In genomic region chr6:116628539-116629171, GRCm38 (mm10) we compare ENCODE assay signal across 8 mouse cellular contexts. TPM values are rescaled to one million over a fixed set of nuclear protein-coding genes. Genes with fewer than 3 reads are reported as not detected.
DNase-seq lines count a peak whose midpoint lies in the region; ATAC-seq lines count a peak whose summit lies in the region.

Gene Zfp422 (minus strand): TSS chr6:116628999.

- peak within 1 kb of the TSS; percentile 86 for H3K27ac ChIP-seq in embryonic facial prominence, embryonic 12.5 days
- H3K27ac ChIP-seq in heart, embryonic 10.5 days = peak within 1 kb of the TSS; percentile 100
- peak within 1 kb of the TSS; percentile 68 for H3K27ac ChIP-seq in kidney, embryonic 14.5 days (ENCODE audit: low read depth, low read length)
- peak within 1 kb of the TSS; percentile 72 for H3K27ac ChIP-seq in liver, embryonic 11.5 days (ENCODE audit: low read depth, low read length)
- H3K27ac ChIP-seq in stomach, embryonic 16.5 days (ENCODE audit: low read length) = peak within 1 kb of the TSS; percentile 79

- peak; percentile 88 for DNase-seq in A20 (ENCODE audit: low read depth, low spot score)
- peak; percentile 70 to 82 for DNase-seq in adrenal gland, postnatal 36 days
- DNase-seq in heart, embryonic 10.5 days (ENCODE audit: low spot score) = peak; percentile 81
- peak; percentile 80 for DNase-seq in liver, embryonic 11.5 days (ENCODE audit: low spot score)
- peak; percentile 53 to 60 for DNase-seq in natural killer cell, adult 2 months (ENCODE audit: low spot score in 2 of 2)

- no peaks in the 10 kb centered on the region for H3K27me3 ChIP-seq in embryonic facial prominence, embryonic 12.5 days
- H3K27me3 ChIP-seq in heart, embryonic 10.5 days (ENCODE audit: insufficient read depth, poor library complexity, severe bottlenecking) = no peaks in the 10 kb centered on the region
- H3K27me3 ChIP-seq in kidney, embryonic 14.5 days (ENCODE audit: control insufficient read depth, insufficient read depth, low read length) = no peaks in the 10 kb centered on the region
- H3K27me3 ChIP-seq in liver, embryonic 11.5 days (replicated peaks; ENCODE audit: control insufficient read depth, insufficient read depth, low read length) = no peaks in the 10 kb centered on the region
- no peaks in the 10 kb centered on the region for H3K27me3 ChIP-seq in stomach, embryonic 16.5 days (ENCODE audit: control insufficient read depth, insufficient read depth, low read length)

- H3K4me2 ChIP-seq in embryonic facial prominence, embryonic 12.5 days (replicated peaks) = peak within 1 kb of the TSS; percentile 63
- H3K4me2 ChIP-seq in kidney, embryonic 14.5 days (replicated peaks; ENCODE audit: low read depth, low read length) = peak within 1 kb of the TSS; percentile 76
- peak within 1 kb of the TSS; percentile 76 for H3K4me2 ChIP-seq in liver, embryonic 11.5 days
- H3K4me2 ChIP-seq in stomach, embryonic 16.5 days (ENCODE audit: low read depth, low read length) = peak within 1 kb of the TSS; percentile 56

- WGBS in embryonic facial prominence, embryonic 12.5 days = under 1% methylated on average over 56 of the region's 56 CpGs
- WGBS in heart, embryonic 10.5 days = under 1% methylated on average over 56 of the region's 56 CpGs
- WGBS in kidney, embryonic 14.5 days = 1% methylated on average over 56 of the region's 56 CpGs
- under 1% methylated on average over 55 of the region's 56 CpGs for WGBS in liver, embryonic 11.5 days
- WGBS in stomach, embryonic 16.5 days = under 1% methylated on average over 56 of the region's 56 CpGs

- peak within 1 kb of the TSS; percentile 81 for H3K4me3 ChIP-seq in embryonic facial prominence, embryonic 12.5 days
- H3K4me3 ChIP-seq in heart, embryonic 10.5 days = peak within 1 kb of the TSS; percentile 93
- H3K4me3 ChIP-seq in kidney, embryonic 14.5 days (ENCODE audit: low read length) = peak within 1 kb of the TSS; percentile 64
- H3K4me3 ChIP-seq in liver, embryonic 11.5 days (ENCODE audit: low read depth, low read length) = peak within 1 kb of the TSS; percentile 86
- peak within 1 kb of the TSS; percentile 75 for H3K4me3 ChIP-seq in stomach, embryonic 16.5 days (replicated peaks; ENCODE audit: low read length)

- ATAC-seq in embryonic facial prominence, embryonic 12.5 days (ENCODE audit: insufficient number of reproducible peaks, insufficient read depth, low FRiP score, low TSS enrichment) = peak; percentile 92
- ATAC-seq in kidney, embryonic 14.5 days (ENCODE audit: low FRiP score, low TSS enrichment) = peak; percentile 93
- ATAC-seq in liver, embryonic 11.5 days (replicated peaks; ENCODE audit: low FRiP score) = peak; percentile 86
- peak; percentile 88 for ATAC-seq in stomach, embryonic 16.5 days (ENCODE audit: insufficient read depth, low FRiP score)

- peak within 1 kb of the TSS; percentile 96 for H3K9ac ChIP-seq in embryonic facial prominence, embryonic 12.5 days
- H3K9ac ChIP-seq in kidney, embryonic 14.5 days (ENCODE audit: low read depth, low read length) = peak within 1 kb of the TSS; percentile 88
- H3K9ac ChIP-seq in liver, embryonic 11.5 days (ENCODE audit: low read depth, low read length) = peak within 1 kb of the TSS; percentile 94
- peak within 1 kb of the TSS; percentile 97 for H3K9ac ChIP-seq in stomach, embryonic 16.5 days (ENCODE audit: low read length)

- H3K4me1 ChIP-seq in embryonic facial prominence, embryonic 12.5 days = 0 out of 2 replicates have a peak, but pooled peaks cover 3% of the 10 kb centered on the region
- no peaks in the 10 kb centered on the region for H3K4me1 ChIP-seq in heart, embryonic 10.5 days
- 0 out of 2 replicates have a peak, but pooled peaks cover 4% of the 10 kb centered on the region for H3K4me1 ChIP-seq in kidney, embryonic 14.5 days (ENCODE audit: control insufficient read depth, insufficient read depth, low read length)
- H3K4me1 ChIP-seq in liver, embryonic 11.5 days (replicated peaks; ENCODE audit: control insufficient read depth, insufficient read depth, low read length) = peaks cover 3% of the 10 kb centered on the region; the same call in 1 of the 2 replicates
- peaks cover 6% of the 10 kb centered on the region; the same call in 1 of the 2 replicates for H3K4me1 ChIP-seq in stomach, embryonic 16.5 days (ENCODE audit: control insufficient read depth, insufficient read depth, low read length)

- H3K9me3 ChIP-seq in embryonic facial prominence, embryonic 12.5 days = no peaks in the 10 kb centered on the region
- H3K9me3 ChIP-seq in heart, embryonic 10.5 days = no peaks in the 10 kb centered on the region
- no peaks in the 10 kb centered on the region for H3K9me3 ChIP-seq in kidney, embryonic 14.5 days (ENCODE audit: control insufficient read depth, low read length)
- no peaks in the 10 kb centered on the region for H3K9me3 ChIP-seq in liver, embryonic 11.5 days (ENCODE audit: control insufficient read depth, low read length)
- H3K9me3 ChIP-seq in stomach, embryonic 16.5 days (replicated peaks; ENCODE audit: control insufficient read depth, low read length) = no peaks in the 10 kb centered on the region

- peaks cover 27% of the 10 kb centered on the region for H3K36me3 ChIP-seq in embryonic facial prominence, embryonic 12.5 days
- peaks cover 28% of the 10 kb centered on the region for H3K36me3 ChIP-seq in heart, embryonic 10.5 days
- peaks cover 22% of the 10 kb centered on the region for H3K36me3 ChIP-seq in kidney, embryonic 14.5 days (ENCODE audit: control insufficient read depth, insufficient read depth, low read length)
- H3K36me3 ChIP-seq in liver, embryonic 11.5 days (ENCODE audit: control insufficient read depth, insufficient read depth, low read length) = peaks cover 6% of the 10 kb centered on the region; the same call in 1 of the 2 replicates
- H3K36me3 ChIP-seq in stomach, embryonic 16.5 days (ENCODE audit: control insufficient read depth, insufficient read depth, low read length) = peaks cover 5% of the 10 kb centered on the region; the same call in 1 of the 2 replicates

RNA-seq across cellular contexts. Expression of gene Zfp422, which starts in this region (rescaled TPM):
- total RNA-seq in adrenal gland, postnatal 36 days (2021) = 10 to 100 TPM; 19.7 to 23.0 TPM
- polyA plus RNA-seq in embryonic facial prominence, embryonic 12.5 days (2016; fragmentation: Nextera tagmentation; extraction: Ambion mirVana) = 258 and 265 TPM in 2 replicates
- 96.7 and 139 TPM in 2 replicates for polyA plus RNA-seq in heart, embryonic 10.5 days (2016; fragmentation: Nextera tagmentation; extraction: Ambion mirVana)
- 187 and 240 TPM in 2 replicates for polyA plus RNA-seq in kidney, embryonic 14.5 days (2014; fragmentation: Nextera tagmentation; extraction: Ambion mirVana)
- polyA plus RNA-seq in liver, embryonic 11.5 days (2014; fragmentation: Nextera tagmentation; extraction: Ambion mirVana) = 92.5 and 98.5 TPM in 2 replicates
- polyA plus RNA-seq in stomach, embryonic 16.5 days (2015; fragmentation: Nextera tagmentation; extraction: Ambion mirVana) = 119 and 123 TPM in 2 replicates

Comparison
In these comparisons a context has a peak if more than half of its experiments do, and no peak if none do; other contexts are left out.
1. Peak in every context shown above with its lines: DNase-seq, ATAC-seq, H3K4me3 ChIP-seq and H3K27ac ChIP-seq.